Mouse (Mus musculus): ENCODE results near the gene Rhox12. TPM values are rescaled to one million over a fixed set of nuclear protein-coding genes. Genes with fewer than 3 reads are reported as not detected.

The Rhox12 gene
- total RNA-seq (2014; rRNA removed) (not detected in 2 replicates), polyA plus RNA-seq (2015; fragmentation: Nextera tagmentation; extraction: Ambion mirVana) (not detected in 2 replicates)

DNA sequence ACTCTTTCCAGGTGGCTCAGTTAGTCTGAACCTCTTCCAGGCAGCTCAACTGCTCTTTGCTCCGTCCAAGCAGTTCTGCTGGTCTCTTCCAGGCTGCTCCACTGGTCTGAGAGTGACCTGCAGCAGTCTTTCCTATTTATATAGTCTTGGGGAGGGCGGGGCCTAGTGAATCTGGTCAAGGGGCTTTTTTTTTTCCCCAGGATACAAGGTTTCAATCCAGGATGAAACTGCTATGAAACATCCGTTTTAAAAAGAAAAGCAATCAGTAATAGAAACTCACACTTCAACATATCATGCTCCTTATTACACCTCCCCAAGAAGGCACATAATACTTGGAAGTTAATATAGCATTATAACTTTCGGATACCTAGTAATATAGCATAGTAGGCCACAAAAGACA lies at the start of gene Rhox12:
TSS of gene Rhox12 (minus strand) at position 101 of the 400 bp plus-strand sequence.
- H3K9me3 ChIP-seq (ENCODE audit: low read length), result no peaks in the 10 kb centered on the region
- H3K9ac ChIP-seq (replicated peaks; ENCODE audit: low read length, poor library complexity, severe bottlenecking), result no peak within 1 kb of the TSS
- 80% methylated on average over 4 of the region's 4 CpGs for WGBS
- no peak within 1 kb of the TSS for H3K4me3 ChIP-seq (ENCODE audit: low read depth, low read length)
- no peaks in the 10 kb centered on the region for H3K27me3 ChIP-seq (ENCODE audit: insufficient read depth, low read length)
- DNase-seq (ENCODE audit: low spot score) (no peak), ATAC-seq (ENCODE audit: low FRiP score) (no peak)
- H3K36me3 ChIP-seq (ENCODE audit: insufficient read depth, low read length), result no peaks in the 10 kb centered on the region
- H3K27ac ChIP-seq (ENCODE audit: low read depth, low read length), result no peak within 1 kb of the TSS
- TF ChIP-seq CTCF (IDR thresholded peaks at IDR 0.05), result no peak
- no peaks in the 10 kb centered on the region for H3K4me1 ChIP-seq (ENCODE audit: insufficient read depth, low read length)
- H3K4me2 ChIP-seq (ENCODE audit: low read depth, low read length, poor library complexity, severe bottlenecking), result no peak within 1 kb of the TSS

- no peaks in the 10 kb centered on the region for H3K9me3 ChIP-seq (ENCODE audit: low read length)
- H3K4me2 ChIP-seq (ENCODE audit: low read depth, low read length, poor library complexity, severe bottlenecking), result no peak overlapping the region
- H3K27ac ChIP-seq (ENCODE audit: low read depth, low read length), result no peak overlapping the region
- 70% methylated on average over 1 of the region's 1 CpGs for WGBS
- no peaks in the 10 kb centered on the region for H3K36me3 ChIP-seq (ENCODE audit: insufficient read depth, low read length)
- H3K4me1 ChIP-seq (ENCODE audit: insufficient read depth, low read length), result no peaks in the 10 kb centered on the region
- DNase-seq (ENCODE audit: low spot score), result no peak
- H3K27me3 ChIP-seq (ENCODE audit: insufficient read depth, low read length), result no peaks in the 10 kb centered on the region
- no peak overlapping the region for H3K9ac ChIP-seq (replicated peaks; ENCODE audit: low read length, poor library complexity, severe bottlenecking)
- TF ChIP-seq CTCF (IDR thresholded peaks at IDR 0.05), result peak; percentile 45
- H3K4me3 ChIP-seq (ENCODE audit: low read depth, low read length), result no peak overlapping the region
- ATAC-seq (ENCODE audit: low FRiP score), result no peak
Observed at GRCm38 (mm10) chrX:38159097-38159496, 48.4 kb upstream of the Rhox12 start.

GRCm38 (mm10) chrX:38121478-38121877 lies 10.8 kb upstream of the Rhox12 start:
- DNase-seq (ENCODE audit: low spot score) (no peak), ATAC-seq (ENCODE audit: low FRiP score) (no peak)
- no peak for TF ChIP-seq CTCF (IDR thresholded peaks at IDR 0.05)
- no peak overlapping the region for H3K4me2 ChIP-seq (ENCODE audit: low read depth, low read length, poor library complexity, severe bottlenecking)
- H3K36me3 ChIP-seq (ENCODE audit: insufficient read depth, low read length), result no peaks in the 10 kb centered on the region
- no peaks in the 10 kb centered on the region for H3K27me3 ChIP-seq (ENCODE audit: insufficient read depth, low read length)
- H3K27ac ChIP-seq (ENCODE audit: low read depth, low read length), result no peak overlapping the region
- H3K9ac ChIP-seq (replicated peaks; ENCODE audit: low read length, poor library complexity, severe bottlenecking), result no peak overlapping the region
- no peaks in the 10 kb centered on the region for H3K4me1 ChIP-seq (ENCODE audit: insufficient read depth, low read length)
- H3K4me3 ChIP-seq (ENCODE audit: low read depth, low read length), result no peak overlapping the region
- 91% methylated on average over 32 of the region's 34 CpGs for WGBS
- peaks cover 11% of the 10 kb centered on the region; the same call in 1 of the 2 replicates for H3K9me3 ChIP-seq (ENCODE audit: low read length)

GRCm38 (mm10) chrX:38120982-38121381 lies 10.3 kb upstream of the Rhox12 start, which contains the start of gene Rhox13:
Gene Rhox13, plus strand, starts transcription at chrX:38121219.
- Histone ChIP-seq H3K4me2 (ENCODE audit: low read depth, low read length, poor library complexity, severe bottlenecking) (no peak within 1 kb of the TSS), H3K9ac (replicated peaks; ENCODE audit: low read length, poor library complexity, severe bottlenecking) (no peak within 1 kb of the TSS), H3K27ac (ENCODE audit: low read depth, low read length) (no peak within 1 kb of the TSS), H3K36me3 (ENCODE audit: insufficient read depth, low read length) (no peaks in the 10 kb centered on the region), H3K4me1 (ENCODE audit: insufficient read depth, low read length) (no peaks in the 10 kb centered on the region), H3K9me3 (ENCODE audit: low read length) (peaks cover 11% of the 10 kb centered on the region; the same call in 1 of the 2 replicates), H3K4me3 (ENCODE audit: low read depth, low read length) (no peak within 1 kb of the TSS), H3K27me3 (ENCODE audit: insufficient read depth, low read length) (no peaks in the 10 kb centered on the region)
- no peak for DNase-seq (ENCODE audit: low spot score)
- 95% methylated on average over 20 of the region's 20 CpGs for WGBS
- TF ChIP-seq CTCF (IDR thresholded peaks at IDR 0.05), result no peak
- ATAC-seq (ENCODE audit: low FRiP score), result no peak

DNA sequence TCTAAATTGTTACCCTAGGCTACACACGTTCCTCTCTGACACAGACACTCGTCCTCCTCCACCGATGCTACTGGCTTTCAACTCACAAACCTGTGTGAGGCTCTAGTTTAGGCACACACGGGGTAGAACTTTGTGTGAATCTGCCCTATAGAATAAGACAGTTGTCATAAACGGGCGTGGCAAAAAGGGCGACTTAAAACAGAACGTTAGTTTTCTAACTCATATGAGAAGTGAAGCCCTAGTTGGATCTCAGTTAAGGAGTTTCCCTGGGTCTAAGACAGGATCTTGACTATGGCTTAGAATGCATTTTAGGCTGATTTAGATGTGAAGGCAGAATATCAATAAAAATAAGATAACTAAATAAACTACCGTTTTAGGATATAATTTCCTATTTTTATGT lies 25.7 kb downstream of the Rhox12 start, which contains the start of gene Rhox11:
TSS of gene Rhox11 (minus strand) at position 101 of the 400 bp plus-strand sequence.
- no peaks in the 10 kb centered on the region for H3K27me3 ChIP-seq (ENCODE audit: insufficient read depth, low read length)
- no peaks in the 10 kb centered on the region for H3K9me3 ChIP-seq (ENCODE audit: low read length)
- WGBS, result 87% methylated on average over 9 of the region's 9 CpGs
- no peak for DNase-seq (ENCODE audit: low spot score)
- no peak within 1 kb of the TSS for H3K9ac ChIP-seq (replicated peaks; ENCODE audit: low read length, poor library complexity, severe bottlenecking)
- ATAC-seq (ENCODE audit: low FRiP score), result no peak
- no peaks in the 10 kb centered on the region for H3K4me1 ChIP-seq (ENCODE audit: insufficient read depth, low read length)
- no peaks in the 10 kb centered on the region for H3K36me3 ChIP-seq (ENCODE audit: insufficient read depth, low read length)
- H3K4me3 ChIP-seq (ENCODE audit: low read depth, low read length), result no peak within 1 kb of the TSS
- no peak for TF ChIP-seq CTCF (IDR thresholded peaks at IDR 0.05)
- H3K27ac ChIP-seq (ENCODE audit: low read depth, low read length), result no peak within 1 kb of the TSS
- H3K4me2 ChIP-seq (ENCODE audit: low read depth, low read length, poor library complexity, severe bottlenecking), result no peak within 1 kb of the TSS

GRCm38 (mm10) chrX:38084226-38084625 lies 26.5 kb downstream of the Rhox12 start:
- ATAC-seq (ENCODE audit: low FRiP score) (0 out of 2 replicates have a peak, but pooled peaks have one; percentile 38), DNase-seq (ENCODE audit: low spot score) (peak; percentile 36)
- Histone ChIP-seq H3K4me2 (ENCODE audit: low read depth, low read length, poor library complexity, severe bottlenecking) (no peak overlapping the region), H3K4me1 (ENCODE audit: insufficient read depth, low read length) (no peaks in the 10 kb centered on the region), H3K36me3 (ENCODE audit: insufficient read depth, low read length) (no peaks in the 10 kb centered on the region), H3K27me3 (ENCODE audit: insufficient read depth, low read length) (no peaks in the 10 kb centered on the region), H3K4me3 (ENCODE audit: low read depth, low read length) (no peak overlapping the region), H3K27ac (ENCODE audit: low read depth, low read length) (no peak overlapping the region), H3K9ac (replicated peaks; ENCODE audit: low read length, poor library complexity, severe bottlenecking) (no peak overlapping the region), H3K9me3 (ENCODE audit: low read length) (no peaks in the 10 kb centered on the region)
- WGBS, result 14% methylated on average over 12 of the region's 12 CpGs
- peak; percentile 77 for TF ChIP-seq CTCF (IDR thresholded peaks at IDR 0.05)
